Mouse (Mus musculus): ENCODE data around the gene Tmem132e. TPM values are rescaled to one million over a fixed set of nuclear protein-coding genes. Genes with fewer than 3 reads are reported as not detected.

Tmem132e gene
- polyA plus RNA-seq (2012; rRNA removed; ENCODE audit: low replicate concordance): 1.5 and 3.6 TPM in 2 replicates

DNA sequence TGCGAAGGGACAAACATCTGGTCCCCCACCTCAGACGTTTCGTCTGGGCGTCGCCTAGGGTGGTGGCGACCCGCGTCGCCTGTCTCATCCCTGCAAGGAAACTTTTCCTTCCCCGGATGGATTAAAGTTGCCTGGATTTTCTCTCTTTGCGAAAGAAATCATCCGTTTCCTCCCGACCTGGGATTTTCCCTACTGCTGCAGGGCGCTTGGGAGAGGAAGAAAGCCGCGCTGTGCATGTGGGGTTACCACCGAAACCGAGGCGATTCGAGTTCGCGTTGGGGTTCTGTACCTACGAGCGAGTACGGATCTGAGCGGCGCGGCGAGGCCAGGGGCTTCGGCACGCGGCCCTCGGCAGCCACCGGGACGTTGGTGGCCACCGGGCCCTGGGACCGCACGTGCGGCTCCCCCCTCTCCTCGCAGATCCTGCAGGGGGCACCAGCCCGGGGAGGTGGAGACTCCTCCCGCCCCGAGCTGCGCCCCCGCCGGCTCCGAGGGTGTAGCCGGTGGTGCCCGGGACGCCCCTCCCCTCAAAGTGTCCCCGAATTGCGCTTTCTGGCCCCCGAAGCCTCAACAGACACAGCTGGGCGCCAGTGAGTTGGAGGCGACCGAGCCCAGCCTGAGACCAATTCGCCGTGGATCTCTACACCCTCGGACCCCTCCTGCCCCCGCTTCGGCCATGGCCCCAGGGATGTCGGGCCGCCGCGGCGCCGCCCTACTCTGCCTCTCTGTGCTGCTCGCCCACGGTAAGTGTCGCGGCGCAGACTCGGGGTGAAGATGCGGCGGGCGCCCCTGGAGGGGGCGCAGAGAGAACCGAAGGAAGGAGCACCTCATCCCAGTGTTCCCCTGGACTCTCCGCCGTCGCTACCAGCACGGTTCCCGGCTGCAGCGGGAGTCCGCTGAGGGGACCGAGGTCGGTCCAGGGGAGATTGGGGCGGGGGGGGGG is at the start of gene Tmem132e:
Gene Tmem132e (plus strand): TSS at position 530 of the 943 bp plus-strand sequence.

Other genes with a start within 250 kb of the Tmem132e start
- 0.52 TPM in 1 of 2 replicates, not detected in the other for gene Ccl1, start 83.2 kb upstream of the Tmem132e start, polyA plus RNA-seq (2012; rRNA removed; ENCODE audit: low replicate concordance)